Mouse (Mus musculus): Measurements from ENCODE around the gene Dip2c. TPM values are rescaled to one million over a fixed set of nuclear protein-coding genes. Genes with fewer than 3 reads are reported as not detected.

Dip2c gene
- under 1 TPM; 0.74 to 0.77 TPM for polyA plus RNA-seq (2017; shearing (Covaris generic))

DNA sequence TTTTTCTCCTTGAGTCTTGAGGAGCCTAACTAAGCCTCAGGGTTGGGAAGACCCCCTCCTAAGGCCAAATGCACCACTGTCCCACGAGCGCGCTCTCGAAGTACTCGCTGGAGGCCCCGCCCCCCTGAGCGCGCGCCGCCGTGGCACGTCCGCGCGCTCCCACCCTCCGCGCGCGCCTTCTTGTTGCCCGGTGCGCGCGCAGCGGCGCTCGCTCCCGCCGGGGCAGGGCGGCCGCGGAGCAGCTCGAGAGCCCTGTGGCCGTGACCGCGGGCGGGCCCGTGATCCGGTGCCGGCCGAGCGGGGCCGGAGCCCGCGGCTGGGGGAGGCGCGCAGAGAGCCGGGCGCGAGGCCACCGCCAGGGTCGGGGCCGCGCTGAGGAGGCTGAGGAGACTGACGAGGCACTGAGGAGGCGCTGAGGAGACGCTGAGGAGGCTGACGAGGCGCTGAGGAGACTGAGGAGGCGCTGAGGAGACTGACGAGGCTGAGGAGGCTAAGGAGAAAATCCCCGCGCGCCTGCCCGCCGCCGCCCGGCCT, at the start of gene Dip2c:
TSS of gene Dip2c (plus strand) at position 207 of the 534 bp plus-strand sequence.
- peak; percentile 83 for ATAC-seq

GRCm38 (mm10) chr13:9227078-9227477, 49.2 kb upstream of the Dip2c start:
- ATAC-seq: no peak

- ATAC-seq: no peak
Measured at GRCm38 (mm10) chr13:9237495-9237894, 38.8 kb upstream of the Dip2c start.

GRCm38 (mm10) chr13:9239127-9239526, 37.2 kb upstream of the Dip2c start:
- no peak for ATAC-seq

GRCm38 (mm10) chr13:9239631-9240236, 36.6 kb upstream of the Dip2c start:
- ATAC-seq: no peak

DNA sequence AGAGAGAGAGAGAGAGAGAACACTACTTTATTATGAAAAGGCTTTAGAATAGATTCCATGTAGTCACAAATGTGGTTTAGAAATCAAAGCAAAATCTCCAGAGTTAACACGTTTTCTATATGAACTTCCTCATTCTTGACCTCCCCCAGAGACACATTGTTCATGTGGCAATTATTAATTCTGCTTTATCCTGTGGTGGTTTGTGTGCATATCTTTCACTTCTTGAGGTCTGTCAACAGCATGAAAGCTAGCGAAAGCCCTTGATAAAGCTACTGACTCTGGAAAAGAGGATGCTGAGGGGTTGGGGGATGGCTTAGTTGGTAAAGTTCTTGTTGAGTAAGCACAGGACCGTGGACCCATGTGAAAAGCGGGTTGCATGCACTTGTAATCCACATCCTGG, 14.6 kb upstream of the Dip2c start:
- no peak for ATAC-seq

GRCm38 (mm10) chr13:9265516-9265915, 10.8 kb upstream of the Dip2c start:
- ATAC-seq: no peak

- ATAC-seq: peak; percentile 21
Measured at GRCm38 (mm10) chr13:9276856-9277620, 710 bp downstream of the Dip2c start.

DNA sequence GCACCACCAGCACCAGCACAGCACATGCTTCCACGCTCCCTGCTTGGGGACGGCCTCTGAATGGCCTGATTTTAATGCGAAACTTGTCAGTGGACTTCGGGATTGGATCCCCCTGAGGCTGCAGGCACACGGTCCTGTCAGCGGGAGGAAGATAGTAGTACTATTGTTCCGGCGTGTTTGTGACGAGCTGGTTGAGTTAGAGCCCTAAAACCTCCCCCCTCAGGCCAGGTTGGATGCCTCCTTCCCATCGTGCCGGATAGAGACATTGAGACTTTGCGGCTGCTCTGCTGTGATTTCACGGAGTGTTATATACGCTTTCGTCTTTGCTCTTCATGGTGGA, 1.3 kb downstream of the Dip2c start:
- no peak for ATAC-seq

DNA sequence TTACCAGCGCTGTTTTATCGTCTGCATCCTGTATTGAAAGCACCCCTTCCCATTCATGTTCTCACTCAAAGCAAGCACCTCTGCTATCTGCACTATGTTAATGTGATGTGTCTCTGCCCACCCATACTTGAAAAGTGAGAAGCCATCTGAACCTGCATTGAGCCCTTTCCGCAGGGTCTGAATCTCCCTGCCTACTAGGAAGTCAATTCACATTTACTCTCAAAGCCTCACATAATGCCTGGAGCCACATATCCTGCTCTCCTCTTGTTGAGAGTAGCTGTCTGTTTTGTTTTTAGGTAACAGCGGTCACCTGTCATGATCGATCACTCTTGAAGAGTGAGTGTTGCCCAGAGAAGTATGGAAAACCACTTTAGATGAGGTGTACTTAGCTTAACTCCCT, 2.3 kb downstream of the Dip2c start:
- no peak for ATAC-seq

DNA sequence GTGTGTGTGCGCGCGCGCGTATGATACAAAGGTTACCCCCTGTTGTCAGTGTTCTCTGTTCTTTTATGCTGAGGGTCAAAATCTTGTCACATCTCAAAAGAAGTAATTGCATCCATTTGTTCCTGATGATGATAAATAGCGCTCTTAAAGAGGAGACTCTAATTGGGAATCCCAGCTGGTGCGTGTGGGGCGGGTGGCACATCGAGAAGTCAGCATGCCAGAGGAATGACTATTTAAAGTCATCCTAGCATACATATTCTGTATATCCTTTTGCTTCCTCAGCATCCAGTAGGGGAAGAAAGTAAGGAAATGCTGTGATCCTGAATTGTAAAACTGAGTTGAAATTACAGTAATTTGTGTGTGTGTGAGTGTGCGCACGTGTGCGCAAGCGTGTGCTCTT, 6.7 kb downstream of the Dip2c start:
- no peak for ATAC-seq

GRCm38 (mm10) chr13:9289916-9290315, 13.6 kb downstream of the Dip2c start:
- peak; percentile 61 for ATAC-seq

- ATAC-seq: no peak
Measured at GRCm38 (mm10) chr13:9296285-9296684, 20.0 kb downstream of the Dip2c start.

- no peak for ATAC-seq
Measured at GRCm38 (mm10) chr13:9297266-9297665, 20.9 kb downstream of the Dip2c start.

- ATAC-seq: no peak
Measured at GRCm38 (mm10) chr13:9297689-9298088, 21.4 kb downstream of the Dip2c start.

GRCm38 (mm10) chr13:9299657-9300056, 23.3 kb downstream of the Dip2c start:
- no peak for ATAC-seq

- ATAC-seq: no peak
Measured at GRCm38 (mm10) chr13:9308863-9309262, 32.5 kb downstream of the Dip2c start.

GRCm38 (mm10) chr13:9310806-9311205, 34.5 kb downstream of the Dip2c start:
- ATAC-seq: no peak

DNA sequence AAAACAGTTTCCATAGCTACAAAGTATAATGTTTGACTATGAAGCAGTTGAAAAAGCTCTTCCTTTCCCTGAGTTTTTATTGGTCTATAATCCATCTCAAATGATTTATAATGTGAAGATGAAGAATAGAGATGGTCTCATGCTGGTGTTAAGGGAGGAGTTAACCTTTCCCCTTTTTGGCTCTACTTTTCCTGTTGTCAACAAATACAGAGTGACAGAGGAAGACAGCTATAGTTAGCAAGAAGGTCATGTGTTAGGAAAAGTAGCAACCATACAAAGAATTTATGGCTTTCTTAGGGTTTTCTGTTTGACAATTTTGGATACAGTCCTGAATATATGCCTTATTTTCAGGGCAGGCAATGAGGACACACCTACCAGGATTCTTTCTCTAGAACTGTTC, 36.6 kb downstream of the Dip2c start:
- ATAC-seq: no peak

GRCm38 (mm10) chr13:9314099-9314712, 37.9 kb downstream of the Dip2c start:
- no peak for ATAC-seq

DNA sequence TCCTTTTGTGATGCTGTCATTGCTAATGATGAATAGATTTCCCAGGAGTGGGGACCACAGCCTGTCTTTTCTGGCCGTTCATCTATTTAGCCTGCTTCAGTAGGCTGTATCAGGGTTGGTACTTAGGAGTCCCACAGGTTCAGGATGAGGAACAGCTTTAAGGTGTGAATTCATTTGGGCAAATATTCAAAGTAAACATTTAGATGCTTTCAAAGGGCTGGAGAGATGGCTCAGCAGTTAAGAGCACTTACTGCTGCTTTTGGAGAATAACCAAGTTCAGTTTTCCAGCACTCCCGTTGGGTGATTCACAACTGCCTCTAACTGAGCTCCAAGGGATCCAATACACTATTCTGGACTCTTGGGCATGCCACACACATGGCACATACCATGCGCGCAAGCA, 38.4 kb downstream of the Dip2c start:
- no peak for ATAC-seq

DNA sequence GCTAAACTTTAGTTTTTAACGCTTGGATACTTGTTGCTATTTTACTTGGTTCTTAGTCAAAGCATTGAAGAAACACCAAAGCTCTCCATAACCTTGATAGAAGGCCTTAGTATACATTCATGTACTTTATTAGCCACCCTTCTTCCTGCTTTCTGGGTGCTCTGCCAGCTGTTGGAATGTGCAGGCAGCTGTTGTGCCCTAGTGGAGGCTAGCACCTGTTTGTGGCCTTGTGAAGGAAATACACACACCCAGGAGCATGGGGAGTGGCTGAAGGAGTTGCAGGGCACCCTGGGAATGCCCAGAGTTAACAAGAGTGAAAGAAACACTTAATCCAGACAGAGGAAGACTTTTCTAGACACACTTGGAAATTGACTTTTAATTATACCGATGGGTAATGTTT, 43.4 kb downstream of the Dip2c start:
- no peak for ATAC-seq

DNA sequence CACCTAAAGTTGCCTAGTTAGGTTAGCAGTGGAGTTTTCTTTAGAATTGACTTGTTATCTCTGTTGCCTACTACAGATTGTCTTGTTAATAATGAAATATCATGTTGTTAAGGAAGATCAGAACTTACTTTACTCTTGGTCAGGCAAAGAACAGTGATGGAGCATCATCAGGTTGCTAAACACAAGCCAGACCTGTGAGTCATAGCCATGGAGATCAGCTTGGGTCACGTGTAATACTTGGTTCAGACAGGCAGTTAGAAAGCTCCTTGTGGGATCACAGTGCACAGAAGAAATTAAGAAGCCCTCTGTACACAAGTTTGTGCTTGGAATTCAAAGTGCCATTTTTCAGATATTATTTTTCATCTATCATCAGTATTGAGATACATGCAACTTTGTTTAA, 48.9 kb downstream of the Dip2c start:
- ATAC-seq: no peak

All from activated CD4-positive, CD25-positive, alpha-beta regulatory T cell, adult 4 months (primary cell).